In genomic region chr4:40818421-40818820, GRCm38 (mm10) we compare ENCODE assay signal across 14 mouse cellular contexts. TPM values are rescaled to one million over a fixed set of nuclear protein-coding genes. Genes with fewer than 3 reads are reported as not detected.
DNase-seq lines count a peak whose midpoint lies in the region; ATAC-seq and TF ChIP-seq lines count a peak whose summit lies in the region.
"Had no signal": no experiment of that assay in that cellular context is flagged by ENCODE, and none has a peak within 500 bp of the region (broad histone marks: within the 10 kb centered on the region; RNA-seq: fewer than 3 reads in every experiment).

No protein-coding gene starts in this region.

- ATAC-seq in heart, embryonic 14.5 days (ENCODE audit: insufficient number of reproducible peaks, insufficient read depth, low FRiP score, low read depth) = no peak
- no peak for ATAC-seq in heart, embryonic 12.5 days (ENCODE audit: insufficient number of reproducible peaks, low FRiP score)
- ATAC-seq in megakaryocyte, adult 5-6 weeks (ENCODE audit: poor library complexity, severe bottlenecking) = no peak
- 0 out of 2 replicates have a peak, but pooled peaks have one; percentile 50 for ATAC-seq in stomach, postnatal 0 days (ENCODE audit: low FRiP score, low TSS enrichment)
- ATAC-seq: forebrain, embryonic 16.5 days; liver, postnatal 0 days; midbrain, embryonic 16.5 days had no signal

- TF ChIP-seq EP300 in stomach, postnatal 0 days (optimal IDR thresholded peaks at IDR 0.05) = no peak

- TF ChIP-seq CTCF in stomach, postnatal 0 days (IDR thresholded peaks at IDR 0.05; ENCODE audit: low read depth) = no peak

- H3K9ac ChIP-seq in heart, embryonic 14.5 days (ENCODE audit: low read length) = no peak overlapping the region
- H3K9ac ChIP-seq in heart, embryonic 12.5 days = no peak overlapping the region
- H3K9ac ChIP-seq in stomach, postnatal 0 days (ENCODE audit: low read length) = no peak overlapping the region
- H3K9ac ChIP-seq: limb, embryonic 15.5 days; liver, postnatal 0 days had no signal

- H3K9me3 ChIP-seq in heart, embryonic 14.5 days (ENCODE audit: control insufficient read depth, low read length) = no peaks in the 10 kb centered on the region
- H3K9me3 ChIP-seq in heart, embryonic 12.5 days (replicated peaks) = no peaks in the 10 kb centered on the region
- H3K9me3 ChIP-seq in megakaryocyte, embryonic 14.5 days = no peaks in the 10 kb centered on the region
- no peaks in the 10 kb centered on the region for H3K9me3 ChIP-seq in stomach, postnatal 0 days (ENCODE audit: control insufficient read depth, low read length)
- H3K9me3 ChIP-seq: limb, embryonic 15.5 days had no signal

- H3K27me3 ChIP-seq in heart, embryonic 14.5 days (ENCODE audit: control insufficient read depth, insufficient read depth, low read length) = no peaks in the 10 kb centered on the region
- H3K27me3 ChIP-seq in heart, embryonic 12.5 days (replicated peaks) = no peaks in the 10 kb centered on the region
- no peaks in the 10 kb centered on the region for H3K27me3 ChIP-seq in megakaryocyte, embryonic 14.5 days (replicated peaks)
- no peaks in the 10 kb centered on the region for H3K27me3 ChIP-seq in stomach, postnatal 0 days (ENCODE audit: control insufficient read depth, insufficient read depth, low read length)
- H3K27me3 ChIP-seq: limb, embryonic 15.5 days had no signal

- H3K4me2 ChIP-seq in heart, embryonic 14.5 days (ENCODE audit: low read length) = no peak overlapping the region
- H3K4me2 ChIP-seq in heart, embryonic 12.5 days = no peak overlapping the region
- no peak overlapping the region for H3K4me2 ChIP-seq in stomach, postnatal 0 days (replicated peaks; ENCODE audit: low read depth)
- H3K4me2 ChIP-seq: limb, embryonic 15.5 days had no signal

- DNase-seq in lung, postnatal 10 days = peak; percentile 39
- peak; percentile 40 for DNase-seq in stomach, postnatal 0 days (ENCODE audit: low spot score)
- DNase-seq in embryo, embryonic 10 days (ENCODE audit: low spot score) = no peak
- no peak for DNase-seq in spleen, postnatal 10 days (ENCODE audit: low spot score in 2 of 2)
- DNase-seq: adrenal gland, adult 8-10 months; cerebellum, adult 9-10 months; liver, postnatal 0 days had no signal

- H3K4me1 ChIP-seq in heart, embryonic 14.5 days (ENCODE audit: control insufficient read depth in 2 of 2, insufficient read depth in 2 of 2, low read length in 2 of 2) = peaks cover 33 to 57% of the 10 kb centered on the region in 2 experiments
- peaks cover 71% of the 10 kb centered on the region for H3K4me1 ChIP-seq in heart, embryonic 12.5 days (replicated peaks)
- H3K4me1 ChIP-seq in megakaryocyte, embryonic 14.5 days = peaks cover 100% of the 10 kb centered on the region
- 0 out of 2 replicates have a peak, but pooled peaks cover 4% of the 10 kb centered on the region for H3K4me1 ChIP-seq in stomach, postnatal 0 days (replicated peaks; ENCODE audit: control insufficient read depth, insufficient read depth)
- H3K4me1 ChIP-seq: limb, embryonic 15.5 days had no signal

- peak overlapping the region; percentile 22 to 38; a peak in 2 of 4 replicates for H3K27ac ChIP-seq in heart, embryonic 14.5 days (replicated peaks in 1 of 2; ENCODE audit: control insufficient read depth in 1 of 2, insufficient read depth in 1 of 2, low read depth in 2 of 2, low read length in 2 of 2)
- no peak overlapping the region for H3K27ac ChIP-seq in heart, embryonic 12.5 days (ENCODE audit: poor library complexity, severe bottlenecking)
- H3K27ac ChIP-seq in stomach, postnatal 0 days (replicated peaks) = peak overlapping the region; percentile 40
- H3K27ac ChIP-seq: limb, embryonic 15.5 days had no signal

- peaks cover 75% of the 10 kb centered on the region for H3K36me3 ChIP-seq in heart, embryonic 14.5 days (ENCODE audit: control insufficient read depth, insufficient read depth, low read length)
- peaks cover 68% of the 10 kb centered on the region for H3K36me3 ChIP-seq in heart, embryonic 12.5 days
- H3K36me3 ChIP-seq in megakaryocyte, embryonic 14.5 days (replicated peaks; ENCODE audit: low read length) = peaks cover 99% of the 10 kb centered on the region
- H3K36me3 ChIP-seq in stomach, postnatal 0 days (ENCODE audit: control insufficient read depth, insufficient read depth, low read length) = peaks cover 14% of the 10 kb centered on the region

- 65% methylated on average over 6 of the region's 6 CpGs for WGBS in heart, embryonic 14.5 days
- 61% methylated on average over 6 of the region's 6 CpGs for WGBS in heart, embryonic 12.5 days
- 59% methylated on average over 6 of the region's 6 CpGs for WGBS in stomach, postnatal 0 days

- no peak overlapping the region for H3K4me3 ChIP-seq in heart, embryonic 14.5 days (ENCODE audit: control insufficient read depth in 1 of 2, insufficient read depth in 1 of 2, low read depth in 1 of 2, low read length in 2 of 2)
- no peak overlapping the region for H3K4me3 ChIP-seq in heart, embryonic 12.5 days
- H3K4me3 ChIP-seq in megakaryocyte, embryonic 14.5 days (replicated peaks) = peak overlapping the region; percentile 80
- H3K4me3 ChIP-seq in stomach, postnatal 0 days (ENCODE audit: low read depth, low read length) = no peak overlapping the region
- H3K4me3 ChIP-seq: limb, embryonic 15.5 days had no signal

RNA-seq across cellular contexts. Expression of gene B4galt1, which starts 35.4 kb away (rescaled TPM):
- 58.5 and 60.6 TPM in 2 replicates for polyA plus RNA-seq in heart, embryonic 14.5 days (2014; fragmentation: Nextera tagmentation; extraction: Ambion mirVana)
- polyA plus RNA-seq in heart, embryonic 12.5 days (2016; fragmentation: Nextera tagmentation; extraction: Ambion mirVana) = 56.5 and 58.0 TPM in 2 replicates
- 43.8 and 101 TPM in 2 replicates for polyA plus RNA-seq in megakaryocyte, embryonic 14.5 days (2012; ENCODE audit: insufficient read depth, low replicate concordance)
- total RNA-seq in megakaryocyte, adult 5-6 weeks (2015) = 75.4 and 79.4 TPM in 2 replicates
- 46.4 and 57.4 TPM in 2 replicates for total RNA-seq in megakaryocyte, adult 5-6 weeks (2017)
- polyA plus RNA-seq in stomach, postnatal 0 days (2015; fragmentation: Nextera tagmentation; extraction: Ambion mirVana) = 34.3 and 35.0 TPM in 2 replicates

Comparison
In these comparisons a context has a peak if more than half of its experiments do, and no peak if none do; other contexts are left out.
1. DNase-seq: peak in lung, postnatal 10 days (single experiment) and stomach, postnatal 0 days (single experiment); none in embryo, embryonic 10 days (single experiment) and spleen, postnatal 10 days (0 of 2).